In genomic region chr6:93724749-93725148, GRCm38 (mm10) we compare ENCODE assay signal across 17 mouse cellular contexts.
"Had no signal": no experiment of that assay in that cellular context is flagged by ENCODE, and none has a peak within 500 bp of the region (broad histone marks: within the 10 kb centered on the region; RNA-seq: fewer than 3 reads in every experiment).

No protein-coding gene starts in this region.

- ATAC-seq: hindbrain, embryonic 16.5 days; inflammation-experienced regulatory T-cells, adult 6 months; intestine, embryonic 15.5 days; intestine, postnatal 0 days had no signal

- DNase-seq: gastrocnemius, adult 2 months; gastrocnemius, postnatal 10 days; gastrocnemius, postnatal 25 days; heart, adult 18-20 months; heart, postnatal 10 days; heart, postnatal 4 days; kidney, adult 18-20 months; kidney, adult 8-10 months; kidney, postnatal 10 days; kidney, postnatal 25 days; layer of hippocampus, adult 9-11 months; layer of hippocampus, postnatal 36 days; liver had no signal
